Mouse (Mus musculus): ENCODE measurements at regions not wholly inside any gene's neighbourhood (a gene's known extent, or its start where the extent isn't known, plus 50 kb on each side); places are given as distances from the start of the nearest gene placed in this dataset.

DNA sequence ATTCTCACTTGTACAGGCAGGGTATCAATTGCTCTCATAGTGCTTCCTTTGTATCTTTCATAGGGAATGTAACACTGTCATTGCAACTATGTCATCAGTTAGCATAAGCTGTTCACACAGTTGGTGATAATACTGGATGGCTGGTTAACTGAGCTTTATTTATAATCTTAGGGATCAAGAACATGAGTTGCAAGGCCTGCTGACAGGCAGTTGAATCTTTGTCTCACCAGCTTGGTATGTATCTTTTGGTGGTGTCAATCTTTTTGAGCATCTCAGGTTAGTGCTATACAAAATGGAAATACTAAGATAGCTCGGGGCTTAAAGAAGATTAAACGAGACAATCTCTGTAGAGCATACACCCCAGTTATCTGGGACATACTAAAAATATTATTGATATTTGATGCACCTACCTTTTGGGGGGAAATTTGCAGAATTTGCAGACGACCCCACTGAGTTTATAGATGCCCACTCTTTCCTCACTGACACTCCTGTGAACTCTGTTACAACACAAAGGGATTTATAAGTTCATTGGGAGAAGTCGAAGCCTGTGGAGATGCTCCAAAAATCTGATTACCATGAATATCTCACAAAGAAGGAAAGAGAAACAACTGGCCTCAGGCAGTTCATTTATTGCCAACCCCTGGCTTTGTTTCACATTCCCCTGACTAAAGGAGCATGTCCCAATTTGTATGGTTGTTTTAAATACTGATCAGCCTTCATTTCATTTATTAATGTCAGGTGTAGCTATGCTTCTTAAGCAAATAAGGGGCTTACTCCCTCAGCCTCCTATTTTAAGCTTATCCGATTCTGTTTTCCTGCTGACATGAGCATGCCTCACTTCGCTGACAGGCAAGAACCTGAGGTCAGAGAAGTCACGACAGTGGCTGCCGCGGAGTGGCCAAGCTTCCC is 193.5 kb downstream of the Fndc1 start:
- intact Hi-C loops (cut with DNase I; ENCODE audit: low total_unique reads) = no loop called here
- DNase-seq = no peak

GRCm38 (mm10) chr17:7625746-7626145 is 201.4 kb downstream of the Fndc1 start:
- intact Hi-C loops (cut with DNase I; ENCODE audit: low total_unique reads) = no loop called here
- no peak for DNase-seq

DNA sequence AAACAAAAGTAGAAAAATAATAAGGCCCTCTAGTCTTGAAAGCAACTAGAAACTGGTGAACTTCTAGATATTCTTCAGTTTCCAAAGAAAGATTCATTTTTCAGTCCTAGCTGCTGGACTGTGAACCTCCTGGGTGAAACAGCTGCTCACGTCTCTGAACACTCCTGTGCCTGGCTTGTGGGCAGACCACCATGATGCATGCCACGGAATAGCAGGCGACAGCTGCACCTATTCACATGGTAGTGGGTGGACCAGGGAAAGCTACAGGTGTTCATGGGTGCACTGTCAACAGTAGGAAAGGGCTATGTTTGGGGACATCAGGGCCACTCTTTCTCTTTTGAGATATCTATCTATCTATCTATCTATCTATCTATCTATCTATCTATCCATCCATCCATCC is 203.7 kb downstream of the Fndc1 start:
- intact Hi-C loops (cut with DNase I; ENCODE audit: low total_unique reads) = no loop called here
- no peak for DNase-seq

GRCm38 (mm10) chr17:7621262-7621661 is 205.8 kb downstream of the Fndc1 start:
- peak; percentile 39 for DNase-seq
- intact Hi-C loops (cut with DNase I; ENCODE audit: low total_unique reads) = no loop called here

- DNase-seq = no peak
- intact Hi-C loops (cut with DNase I; ENCODE audit: low total_unique reads) = no loop called here
These were observed 206.9 kb downstream of the Fndc1 start for GRCm38 (mm10) chr17:7620166-7620565.

- peak; percentile 53 for DNase-seq
- intact Hi-C loops (cut with DNase I; ENCODE audit: low total_unique reads) = no loop called here
These were observed 207.5 kb downstream of the Fndc1 start for GRCm38 (mm10) chr17:7619641-7620040.

DNA sequence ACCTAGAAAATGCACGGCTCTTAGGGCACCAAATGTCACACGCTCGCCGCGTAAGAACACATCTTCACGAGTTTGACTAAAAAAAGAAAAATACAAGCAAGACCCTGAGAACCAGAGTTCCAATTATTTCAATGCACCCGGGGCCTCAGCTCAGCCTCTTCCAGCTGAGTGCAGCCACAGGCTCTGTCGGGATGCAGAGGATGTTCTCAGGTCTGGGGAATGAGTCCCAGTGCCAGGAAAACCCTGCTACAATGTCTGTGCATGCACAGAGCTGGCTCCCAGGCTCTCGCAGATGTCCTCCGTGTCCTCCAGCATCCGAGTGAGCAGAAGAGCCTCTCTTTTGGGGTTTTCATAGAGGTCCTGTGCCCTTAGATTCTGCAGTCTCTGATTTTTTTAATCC is 219.1 kb downstream of the Fndc1 start:
- DNase-seq = peak; percentile 46
- intact Hi-C loops (cut with DNase I; ENCODE audit: low total_unique reads) = no loop called here

DNA sequence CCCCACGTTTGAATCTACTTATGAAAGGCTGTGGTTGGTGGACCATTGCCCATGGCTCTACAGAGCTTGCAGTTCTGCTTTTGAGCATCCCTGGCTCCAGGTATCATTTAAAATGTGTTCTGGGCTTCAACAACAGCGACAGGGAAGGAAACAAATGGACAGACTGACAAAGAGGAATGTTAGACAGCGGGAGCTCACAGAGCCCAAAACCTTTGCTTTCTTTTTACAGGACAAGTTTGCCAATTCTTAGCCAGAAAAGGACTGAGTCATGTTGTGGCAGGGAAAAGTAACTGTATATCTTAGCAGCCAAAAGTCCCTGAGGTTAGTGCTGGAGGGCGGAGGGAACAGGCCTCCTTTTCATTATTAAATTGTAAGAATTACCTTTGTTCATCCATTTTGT is 219.7 kb downstream of the Fndc1 start:
- intact Hi-C loops (cut with DNase I; ENCODE audit: low total_unique reads) = no loop called here
- DNase-seq = no peak

DNA sequence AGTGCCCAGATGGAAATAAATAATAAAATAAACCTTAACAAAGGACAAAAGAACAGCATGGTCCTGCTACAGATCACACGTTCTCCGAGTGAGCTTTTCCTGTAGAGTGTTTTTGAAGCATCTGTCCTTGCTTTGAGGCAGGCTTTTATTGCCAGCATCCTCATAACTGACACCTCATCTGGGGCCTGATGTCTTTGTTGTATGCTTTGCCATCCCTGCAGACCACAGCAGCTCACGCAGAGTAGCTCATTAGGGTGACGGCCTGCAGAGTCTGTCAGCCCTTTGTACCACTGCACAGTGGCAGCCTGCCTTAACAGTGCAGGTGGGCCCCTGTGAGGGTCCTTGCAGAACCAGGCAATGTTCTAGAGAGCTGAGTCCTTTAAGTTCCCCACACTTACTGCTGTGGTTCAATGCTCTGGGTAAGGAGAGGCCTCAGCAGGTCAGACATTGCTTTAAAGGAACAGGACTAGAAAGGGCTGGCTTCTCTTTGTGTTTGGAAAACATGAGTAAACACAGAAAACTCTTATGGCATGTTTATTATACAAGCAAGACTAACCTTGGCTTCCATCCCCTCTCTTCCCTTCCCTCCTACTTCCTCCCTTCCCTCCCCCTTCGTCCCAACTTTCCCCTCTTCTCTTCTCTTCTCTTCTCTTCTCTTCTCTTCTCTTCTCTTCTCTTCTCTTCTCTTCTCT is 219.7 kb upstream of the Unc93a2 start:
- DNase-seq = no peak
- intact Hi-C loops (cut with DNase I; ENCODE audit: low total_unique reads) = no loop called here

GRCm38 (mm10) chr17:7604096-7604495 is 218.8 kb upstream of the Unc93a2 start:
- intact Hi-C loops (cut with DNase I; ENCODE audit: low total_unique reads) = no loop called here
- no peak for DNase-seq

DNA sequence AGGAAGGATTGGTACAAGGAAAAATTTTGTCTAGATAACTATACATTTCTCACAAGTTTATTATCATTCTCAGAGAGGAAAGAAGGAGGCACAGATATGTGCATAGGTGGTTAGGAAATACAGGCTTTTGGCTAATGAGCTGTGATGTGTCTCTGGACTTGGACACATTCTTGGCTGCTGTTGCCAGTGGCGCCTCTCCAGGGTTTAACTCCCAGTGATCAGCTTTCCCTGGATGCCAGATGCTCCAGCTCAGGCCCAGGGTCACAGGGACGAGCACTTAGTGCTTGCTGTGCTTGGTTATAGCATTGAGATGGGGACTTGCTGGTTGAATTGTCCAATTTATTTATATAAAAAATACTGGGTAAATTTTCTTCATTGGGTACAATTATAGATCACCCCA is 215.3 kb upstream of the Unc93a2 start:
- DNase-seq = peak; percentile 77
- intact Hi-C loops (cut with DNase I; ENCODE audit: low total_unique reads) = no loop called here

DNA sequence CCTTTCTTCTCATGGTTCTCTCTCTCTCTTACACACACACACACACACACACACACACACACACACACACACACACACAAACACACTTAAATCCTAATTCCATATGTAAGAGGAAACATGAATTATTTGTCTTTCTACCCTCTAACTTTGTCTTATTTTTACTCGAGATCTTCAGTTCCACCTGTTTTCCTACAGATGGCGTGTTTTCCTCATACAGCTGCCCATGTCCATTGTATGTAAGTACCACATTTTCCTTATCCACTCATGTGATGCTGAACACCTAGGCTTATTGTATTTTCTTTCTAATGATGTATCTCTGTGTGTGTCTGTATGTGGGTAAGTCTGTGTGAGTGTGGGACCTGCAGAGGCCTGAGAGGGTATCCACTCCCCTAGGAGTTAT is 212.2 kb upstream of the Unc93a2 start:
- DNase-seq = no peak
- intact Hi-C loops (cut with DNase I; ENCODE audit: low total_unique reads) = loop anchor here (10.0 kb wide), 1 partner anchor 227 kb away; the partner anchor contains the start of gene Fndc1

DNA sequence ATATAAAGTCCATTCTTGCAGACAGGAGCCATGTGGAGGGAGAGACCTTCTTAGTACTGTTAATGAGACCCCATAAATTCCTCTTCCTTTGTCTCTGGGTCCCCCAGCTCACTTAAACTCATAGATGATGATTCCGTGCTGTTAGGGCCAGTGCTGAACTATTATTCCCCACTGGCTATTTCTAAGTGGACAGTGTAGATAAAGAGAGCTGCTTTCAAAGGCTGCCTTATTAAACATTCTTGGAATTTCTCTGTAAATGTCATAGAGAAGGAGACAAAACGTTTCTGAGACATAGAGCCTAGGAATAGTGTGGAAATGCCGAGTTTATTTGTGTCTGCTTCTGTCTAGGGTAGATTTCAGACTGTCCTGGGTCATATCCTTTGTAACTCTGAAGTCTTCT is 209.5 kb upstream of the Unc93a2 start:
- intact Hi-C loops (cut with DNase I; ENCODE audit: low total_unique reads) = loop anchor here (10.0 kb wide), 1 partner anchor 230 kb away; the partner anchor contains the start of gene Fndc1
- no peak for DNase-seq

DNA sequence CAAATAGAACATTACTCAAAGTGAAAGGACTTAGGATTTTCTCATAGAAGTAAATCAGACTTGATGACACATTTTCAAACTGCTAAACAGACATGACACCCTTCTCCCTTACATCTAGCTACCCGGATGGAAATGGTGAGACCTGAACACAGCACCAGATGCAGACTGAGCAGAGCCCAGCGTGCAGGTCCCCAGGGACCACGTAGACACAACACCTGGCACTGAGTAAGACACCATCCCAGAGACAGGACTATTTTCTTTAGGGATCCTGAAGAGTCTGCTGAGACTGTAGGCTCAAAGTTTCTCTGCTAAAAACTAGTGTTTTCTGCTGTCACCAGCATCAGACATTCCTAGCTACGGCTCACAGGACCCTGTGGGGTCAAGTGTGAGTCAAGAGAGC is 207.2 kb upstream of the Unc93a2 start:
- intact Hi-C loops (cut with DNase I; ENCODE audit: low total_unique reads) = loop anchor here (10.0 kb wide), 1 partner anchor 232 kb away; the partner anchor contains the start of gene Fndc1
- no peak for DNase-seq

DNA sequence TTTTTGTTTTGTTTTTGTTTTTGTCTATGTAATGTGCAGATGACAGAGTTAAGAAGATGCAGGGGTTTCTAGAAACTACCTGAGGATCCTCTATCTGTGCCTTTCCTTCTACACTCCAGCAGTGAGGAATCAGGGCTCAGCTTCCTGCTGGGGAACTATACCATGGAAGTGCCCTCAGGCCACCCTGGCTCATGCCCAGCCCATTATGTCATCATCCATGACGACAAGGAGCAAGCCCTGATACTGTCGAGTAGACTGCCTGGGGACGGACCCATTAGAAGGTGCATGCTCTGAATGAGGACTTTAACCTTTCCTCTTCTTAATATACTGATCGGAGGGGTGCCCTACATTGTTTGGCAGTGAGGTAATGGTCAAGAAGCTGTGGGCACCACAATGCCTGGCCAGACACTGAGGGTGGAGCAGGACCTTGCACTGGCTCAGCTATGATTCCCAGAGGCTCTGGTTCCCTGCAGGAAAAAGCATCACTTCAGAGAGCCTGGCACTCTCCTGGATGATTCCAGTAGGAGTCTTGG is 197.7 kb upstream of the Unc93a2 start:
- intact Hi-C loops (cut with DNase I; ENCODE audit: low total_unique reads) = no loop called here
- no peak for DNase-seq

GRCm38 (mm10) chr17:7579031-7579430 is 193.8 kb upstream of the Unc93a2 start:
- DNase-seq = no peak
- intact Hi-C loops (cut with DNase I; ENCODE audit: low total_unique reads) = no loop called here

DNA sequence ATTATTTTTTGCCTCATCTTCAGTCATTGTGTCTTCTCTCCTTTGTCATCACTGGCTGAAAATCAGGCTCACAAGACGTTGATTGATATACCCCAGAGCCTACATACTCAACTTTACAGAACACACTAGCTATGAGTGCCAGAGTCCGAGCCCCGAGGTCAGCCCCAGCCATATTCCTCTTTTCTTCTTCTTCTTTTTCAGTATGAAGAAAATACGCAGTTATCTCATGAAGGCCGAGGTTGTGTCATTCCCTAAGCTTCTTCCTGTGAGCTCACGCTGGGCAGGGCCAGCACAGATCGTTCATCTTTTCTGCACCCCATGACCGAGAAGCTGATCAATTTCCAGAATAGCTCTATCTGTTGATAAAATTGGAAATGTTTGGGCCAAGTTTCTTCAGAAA is 192.7 kb upstream of the Unc93a2 start:
- intact Hi-C loops (cut with DNase I; ENCODE audit: low total_unique reads) = no loop called here
- no peak for DNase-seq

DNA sequence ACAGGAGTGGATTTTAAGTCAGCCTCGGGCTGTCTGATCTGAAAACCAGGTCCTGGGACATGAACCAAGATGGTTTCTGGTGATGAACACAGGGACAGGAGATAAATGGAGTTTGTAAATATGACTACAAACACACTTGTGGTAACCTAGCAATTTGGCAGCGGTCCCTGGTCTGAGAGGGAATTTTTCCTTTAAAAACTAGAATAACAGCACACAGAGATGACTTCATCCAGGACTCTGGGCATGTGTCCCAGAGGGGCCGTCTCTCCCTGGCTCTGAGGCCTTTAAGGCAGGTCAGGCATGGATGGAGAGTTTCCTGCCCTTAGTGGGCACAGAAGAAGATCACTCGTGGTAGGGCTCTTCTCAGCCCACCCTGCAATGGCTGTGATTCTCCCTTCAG is 192.0 kb upstream of the Unc93a2 start:
- DNase-seq = peak; percentile 90
- intact Hi-C loops (cut with DNase I; ENCODE audit: low total_unique reads) = no loop called here

DNA sequence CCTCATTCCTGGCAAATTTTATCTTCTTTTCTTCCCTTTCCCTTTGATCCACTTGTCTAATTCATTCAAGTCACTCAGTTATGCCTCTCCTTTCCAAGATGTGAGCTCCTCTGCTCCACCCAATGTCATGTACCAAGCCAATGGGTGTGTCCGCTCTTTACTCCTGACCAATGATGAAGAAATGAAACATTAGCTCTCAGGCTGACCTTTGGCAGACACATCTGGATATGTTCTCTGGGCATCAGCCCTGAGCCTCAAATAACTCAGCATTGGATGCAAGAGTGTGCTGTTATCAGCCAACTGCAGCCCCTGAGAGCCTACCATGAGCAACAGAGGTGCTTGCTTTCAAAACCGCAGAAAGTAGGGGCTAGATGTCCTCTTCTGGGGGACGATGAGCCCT is 186.2 kb upstream of the Unc93a2 start:
- intact Hi-C loops (cut with DNase I; ENCODE audit: low total_unique reads) = no loop called here
- peak; percentile 32 for DNase-seq

DNA sequence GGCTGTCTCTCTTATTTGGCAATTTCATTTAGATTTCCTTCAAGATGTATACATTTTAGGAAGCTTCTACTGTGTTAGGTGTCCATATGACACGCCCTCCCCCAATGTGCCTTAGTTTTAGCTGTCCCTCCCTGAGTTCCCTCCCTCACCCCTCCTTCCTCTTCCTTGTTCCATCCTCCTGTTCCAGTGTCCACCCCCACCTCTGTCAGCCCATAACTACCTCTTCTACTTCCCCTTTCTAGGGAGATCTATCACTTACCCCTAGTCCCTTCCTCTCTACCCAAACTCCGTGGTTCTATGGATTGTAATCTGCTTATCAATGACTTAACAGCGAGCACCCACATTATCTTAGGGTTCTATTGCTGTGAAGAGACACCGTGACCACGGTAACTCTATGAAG is 183.2 kb upstream of the Unc93a2 start:
- DNase-seq = no peak
- intact Hi-C loops (cut with DNase I; ENCODE audit: low total_unique reads) = no loop called here

GRCm38 (mm10) chr17:7565771-7566170 is 180.5 kb upstream of the Unc93a2 start:
- intact Hi-C loops (cut with DNase I; ENCODE audit: low total_unique reads) = no loop called here
- no peak for DNase-seq

Data from gastrocnemius, postnatal 14 days (tissue).